Mouse (Mus musculus): Measurements from ENCODE around the gene Igf1r.

The Igf1r gene

DNA sequence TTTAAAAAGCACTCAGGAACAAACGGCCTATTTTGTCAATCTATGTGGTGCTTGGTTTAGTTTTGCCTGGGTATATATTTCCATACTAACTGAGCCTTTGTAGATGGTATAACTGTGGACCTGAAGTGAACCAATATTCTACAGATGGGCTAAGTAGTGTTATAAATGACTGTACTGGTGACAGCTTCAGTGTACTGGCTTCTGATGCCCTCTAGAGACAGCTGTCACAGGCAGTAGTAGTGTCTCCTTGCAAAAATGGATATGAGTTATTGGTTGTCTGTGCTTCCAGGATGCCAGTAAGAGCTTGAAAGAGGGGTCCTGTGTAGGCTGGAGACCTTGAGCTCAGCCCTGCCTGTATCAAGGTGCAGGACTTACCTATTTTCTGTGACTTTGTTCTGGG, 227.0 kb downstream of the Igf1r start:
- DNase-seq (ENCODE audit: low spot score), result no peak

DNA sequence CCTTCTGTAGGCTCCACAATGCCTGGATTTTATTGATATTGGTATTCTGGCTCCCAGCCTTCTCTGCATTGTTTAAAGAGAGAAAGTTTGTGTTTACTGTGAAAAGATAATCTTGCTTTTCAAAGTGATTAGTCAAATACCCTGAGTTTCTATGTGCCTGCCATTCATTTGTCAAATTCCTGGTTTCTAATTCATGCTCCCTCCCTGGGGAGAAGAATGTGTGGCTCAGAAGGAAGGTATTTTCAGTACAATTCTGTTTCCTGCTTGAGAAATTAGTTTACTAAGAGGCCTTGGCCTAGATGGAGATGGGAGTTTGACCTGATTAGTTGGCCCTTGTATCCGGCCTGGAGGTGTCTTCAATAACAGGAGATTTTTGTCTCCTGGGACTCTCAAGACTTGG, 228.5 kb downstream of the Igf1r start:
- DNase-seq (ENCODE audit: low spot score), result no peak

- no peak for DNase-seq (ENCODE audit: low spot score)
These were observed 229.4 kb downstream of the Igf1r start for GRCm38 (mm10) chr7:68182025-68182424.

- DNase-seq (ENCODE audit: low spot score), result no peak
These were observed 230.1 kb downstream of the Igf1r start for GRCm38 (mm10) chr7:68182773-68183172.

- DNase-seq (ENCODE audit: low spot score), result no peak
These were observed 230.8 kb downstream of the Igf1r start for GRCm38 (mm10) chr7:68183421-68183820.

DNA sequence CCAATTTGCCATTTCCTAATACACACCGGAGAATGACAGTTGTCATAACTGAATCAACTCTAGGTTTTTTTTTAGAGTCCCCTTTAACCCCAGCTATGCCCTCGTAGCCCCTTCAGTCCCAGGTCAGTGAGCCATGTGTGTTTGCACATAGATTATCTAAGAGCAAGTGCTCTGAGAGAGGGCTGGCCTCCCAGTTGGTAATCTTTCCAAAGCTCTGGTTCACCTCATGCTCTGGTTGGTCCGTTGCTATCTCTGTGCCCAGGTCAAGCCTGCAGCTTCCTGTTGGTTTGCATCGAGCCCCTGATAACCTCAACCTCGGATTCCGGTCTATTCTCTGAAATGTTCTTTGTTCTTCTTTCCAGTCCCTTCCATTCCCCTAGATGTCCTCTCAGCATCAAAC, 236.6 kb downstream of the Igf1r start:
- DNase-seq (ENCODE audit: low spot score), result no peak

DNA sequence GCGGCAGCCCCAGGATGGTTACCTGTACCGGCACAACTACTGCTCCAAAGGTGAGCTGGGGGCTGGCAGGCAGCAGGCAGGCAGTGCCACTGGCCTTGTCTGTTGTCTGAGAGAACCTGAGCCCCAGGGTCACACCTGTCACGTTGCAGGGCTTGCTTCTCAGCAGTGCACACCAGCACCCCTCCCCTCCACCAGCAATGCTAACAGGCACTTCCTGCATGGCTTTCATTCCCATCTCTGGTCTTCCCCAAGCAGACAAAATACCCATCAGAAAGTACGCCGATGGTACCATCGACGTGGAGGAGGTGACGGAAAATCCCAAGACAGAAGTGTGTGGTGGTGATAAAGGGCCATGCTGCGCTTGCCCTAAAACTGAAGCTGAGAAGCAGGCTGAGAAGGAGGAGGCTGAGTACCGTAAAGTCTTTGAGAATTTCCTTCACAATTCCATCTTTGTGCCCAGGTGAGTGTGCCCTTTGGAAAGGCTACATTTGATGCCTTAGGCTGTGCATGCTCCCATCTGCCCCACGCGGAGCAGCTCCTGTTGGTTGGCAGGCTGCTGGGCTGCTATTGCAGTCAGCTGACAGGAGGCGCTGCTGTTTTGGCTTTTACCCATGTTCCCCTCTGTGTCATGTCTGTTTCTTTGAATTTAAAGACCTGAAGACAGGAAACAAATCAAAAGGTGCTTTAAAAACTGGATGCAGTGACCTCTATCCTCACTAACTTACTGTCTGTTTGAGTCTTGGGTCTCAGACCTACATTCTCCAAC, 237.2 kb downstream of the Igf1r start:
- no peak for DNase-seq (ENCODE audit: low spot score)

DNA sequence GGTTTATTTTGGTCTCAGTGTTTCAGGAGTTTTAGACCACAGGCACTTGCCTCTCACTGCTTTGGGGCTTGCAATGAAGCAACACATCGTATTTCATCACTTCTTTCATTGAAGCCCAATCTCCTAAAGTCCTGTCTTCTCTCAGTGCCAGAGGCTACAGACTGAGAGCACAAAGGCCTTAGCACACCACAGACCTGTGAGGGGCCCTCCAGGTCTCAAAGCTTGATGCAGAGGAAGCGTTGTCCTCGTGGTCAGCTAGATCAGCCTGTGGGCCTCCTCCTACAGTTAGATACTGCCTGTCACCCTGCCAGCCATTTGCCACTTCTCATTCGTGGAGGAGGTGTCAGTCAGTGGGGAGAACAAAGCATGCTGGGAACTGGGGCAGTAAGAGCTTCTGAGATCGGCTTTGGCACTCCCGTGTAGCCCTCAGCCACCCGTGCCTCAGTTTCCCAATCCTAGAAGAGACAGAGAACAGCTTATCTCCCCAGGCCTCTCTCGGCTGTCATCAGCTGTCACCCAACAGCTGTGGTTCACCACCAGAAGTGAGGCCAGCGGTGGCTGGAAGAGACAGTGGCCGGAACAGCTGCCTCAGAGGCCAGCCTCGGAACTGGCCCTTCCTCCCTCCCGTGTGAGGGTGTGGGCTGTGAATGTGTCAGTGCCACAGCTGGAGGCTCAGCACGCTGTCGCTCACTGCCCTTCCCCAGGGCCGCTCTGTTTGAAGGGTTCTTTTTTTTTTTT, 241.5 kb downstream of the Igf1r start:
- DNase-seq (ENCODE audit: low spot score), result no peak

GRCm38 (mm10) chr7:68199609-68200008, 247.0 kb downstream of the Igf1r start:
- no peak for DNase-seq (ENCODE audit: low spot score)

GRCm38 (mm10) chr7:68205776-68206427, 253.3 kb downstream of the Igf1r start:
- DNase-seq (ENCODE audit: low spot score), result no peak

DNA sequence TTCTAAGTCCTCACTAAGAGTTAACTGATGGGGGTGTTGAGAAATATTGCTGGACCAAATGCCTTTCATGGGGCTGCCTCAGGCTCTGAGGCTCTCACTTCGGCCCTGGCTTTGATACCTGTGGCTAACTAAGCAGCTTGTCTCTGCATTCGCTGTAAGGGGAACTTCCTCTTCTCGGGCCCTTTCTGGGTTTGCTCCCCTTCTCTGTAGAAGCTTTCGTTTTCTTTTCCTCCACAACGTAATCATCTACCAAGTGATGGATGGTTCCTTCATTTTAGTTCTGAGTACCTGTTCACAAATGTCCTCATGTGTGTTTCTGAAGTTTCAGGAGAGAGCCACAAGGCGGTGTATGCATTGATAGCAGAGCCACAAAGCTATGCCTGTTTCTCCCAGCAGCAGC, 256.4 kb downstream of the Igf1r start:
- DNase-seq (ENCODE audit: low spot score), result no peak

GRCm38 (mm10) chr7:68210417-68210816, 257.8 kb downstream of the Igf1r start:
- no peak for DNase-seq (ENCODE audit: low spot score)

GRCm38 (mm10) chr7:68211883-68212282, 259.3 kb downstream of the Igf1r start:
- DNase-seq (ENCODE audit: low spot score), result no peak

DNA sequence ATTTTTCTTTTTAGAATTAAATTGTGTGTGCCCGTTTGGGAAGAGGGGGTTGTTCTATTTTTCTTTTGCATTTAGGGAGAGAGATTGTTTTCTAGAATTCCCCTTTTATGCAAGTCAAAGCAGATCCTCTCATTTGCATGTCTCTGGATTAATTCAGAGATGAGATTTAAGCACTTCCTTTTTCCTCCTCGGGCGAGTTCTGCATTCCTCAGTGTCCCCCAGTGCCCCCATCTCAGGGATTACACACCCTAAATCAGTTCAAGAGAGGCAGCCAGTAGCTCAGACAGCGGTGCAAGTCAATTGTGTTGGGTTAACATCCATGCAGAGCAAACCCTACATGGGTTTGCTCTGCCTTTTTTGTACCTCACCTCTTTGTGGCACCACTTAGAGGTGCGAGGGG, 261.2 kb downstream of the Igf1r start:
- no peak for DNase-seq (ENCODE audit: low spot score)

DNA sequence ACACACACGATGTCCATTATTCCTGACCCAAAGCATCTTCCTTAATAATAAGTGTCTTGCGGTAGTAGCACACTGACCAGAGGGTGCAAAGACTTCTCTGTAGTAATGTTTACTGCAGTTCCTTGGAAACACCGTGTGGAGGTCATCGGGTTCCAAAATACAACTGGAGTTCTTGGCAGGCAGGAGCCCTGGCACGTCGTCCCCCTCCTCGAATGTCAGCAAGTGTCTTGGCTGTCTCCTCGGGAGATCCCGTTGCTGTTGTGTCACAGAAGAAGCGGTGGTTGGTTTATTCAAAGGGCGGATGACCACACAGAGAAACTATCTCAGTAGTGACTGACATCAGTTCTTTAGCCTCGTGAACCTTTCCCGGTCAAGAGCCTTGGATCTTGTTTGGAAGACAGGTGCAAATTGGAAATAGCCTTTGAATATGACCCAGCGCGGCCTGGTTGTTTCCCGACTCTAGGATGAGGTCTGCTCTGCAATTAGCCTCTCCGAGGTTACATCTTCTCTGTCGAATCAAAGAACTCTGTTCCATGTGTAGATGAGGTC, 263.0 kb downstream of the Igf1r start:
- DNase-seq (ENCODE audit: low spot score), result peak; percentile 30

- no peak for DNase-seq (ENCODE audit: low spot score)
These were observed 266.3 kb downstream of the Igf1r start for GRCm38 (mm10) chr7:68218879-68219278.

DNA sequence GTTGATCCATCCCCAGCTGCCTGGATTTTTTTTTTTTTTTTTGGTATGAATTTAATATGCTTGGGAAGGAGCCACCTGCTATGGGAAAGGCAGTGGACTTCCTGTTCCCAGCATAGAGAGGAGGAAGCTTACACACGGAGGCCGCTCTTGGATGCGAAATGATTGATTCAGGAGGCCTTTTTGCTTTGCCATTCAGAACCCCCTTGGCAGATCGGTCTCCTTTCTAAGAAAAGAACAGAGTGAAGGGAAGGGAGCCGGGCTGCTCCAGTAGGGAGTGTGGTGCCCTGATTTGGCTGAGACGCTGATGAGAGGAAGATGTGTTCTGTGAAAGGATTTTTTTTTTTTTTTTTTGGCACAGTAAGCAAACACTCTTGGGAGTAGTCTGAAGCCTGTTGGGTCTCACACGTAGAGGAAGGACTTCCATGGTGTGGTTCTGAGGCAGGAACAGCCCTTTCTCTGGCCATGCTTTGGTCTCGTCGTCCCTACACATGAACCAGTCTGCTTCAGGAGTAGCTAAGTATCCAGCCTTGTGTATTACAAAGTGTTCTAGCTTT, 269.1 kb downstream of the Igf1r start:
- no peak for DNase-seq (ENCODE audit: low spot score)

DNA sequence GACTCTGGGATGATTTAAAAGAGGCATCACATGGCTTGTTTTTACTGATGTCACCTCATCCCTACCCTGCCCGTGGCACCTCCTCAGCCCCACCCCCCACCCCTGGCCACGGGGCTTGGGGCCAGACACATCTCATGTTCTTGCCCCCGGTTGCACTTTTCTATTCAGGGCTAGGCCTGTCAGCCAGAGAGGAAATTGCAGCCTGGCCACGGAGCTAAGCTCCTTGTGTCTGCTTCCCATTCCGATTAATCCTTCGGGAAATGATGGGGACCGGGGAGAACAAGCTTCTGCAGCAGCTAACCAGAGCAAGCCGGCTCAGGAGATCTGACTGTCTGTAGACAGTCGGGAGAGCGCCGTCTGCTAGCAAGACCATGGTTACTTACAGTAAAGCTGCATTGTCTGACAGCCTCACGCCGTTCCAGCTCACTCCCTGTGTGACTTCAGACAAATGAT, 270.8 kb downstream of the Igf1r start:
- peak; percentile 25 for DNase-seq (ENCODE audit: low spot score)

- no peak for DNase-seq (ENCODE audit: low spot score)
These were observed 271.4 kb downstream of the Igf1r start for GRCm38 (mm10) chr7:68224006-68224405.

GRCm38 (mm10) chr7:68225427-68226054, 272.9 kb downstream of the Igf1r start:
- no peak for DNase-seq (ENCODE audit: low spot score)

DNA sequence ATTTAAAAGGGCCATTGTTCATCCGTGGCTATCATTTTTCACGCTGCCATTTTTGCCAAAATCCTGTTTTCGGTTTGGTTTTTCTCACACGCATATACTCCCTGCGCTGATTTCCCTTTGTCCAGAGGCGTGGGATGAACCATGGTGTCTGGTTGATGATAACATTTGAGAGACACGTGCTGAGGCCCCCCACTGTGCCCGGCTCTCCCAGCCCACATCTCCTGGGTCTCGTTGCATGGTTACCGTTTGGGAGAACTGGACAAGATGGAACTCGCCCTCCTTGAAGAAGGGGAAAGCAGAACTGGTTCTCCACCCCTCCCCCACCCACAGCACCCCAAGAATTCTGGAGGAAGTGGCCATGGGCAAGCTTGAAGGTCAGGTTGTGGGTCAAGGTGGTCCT, 274.4 kb downstream of the Igf1r start:
- no peak for DNase-seq (ENCODE audit: low spot score)

DNA sequence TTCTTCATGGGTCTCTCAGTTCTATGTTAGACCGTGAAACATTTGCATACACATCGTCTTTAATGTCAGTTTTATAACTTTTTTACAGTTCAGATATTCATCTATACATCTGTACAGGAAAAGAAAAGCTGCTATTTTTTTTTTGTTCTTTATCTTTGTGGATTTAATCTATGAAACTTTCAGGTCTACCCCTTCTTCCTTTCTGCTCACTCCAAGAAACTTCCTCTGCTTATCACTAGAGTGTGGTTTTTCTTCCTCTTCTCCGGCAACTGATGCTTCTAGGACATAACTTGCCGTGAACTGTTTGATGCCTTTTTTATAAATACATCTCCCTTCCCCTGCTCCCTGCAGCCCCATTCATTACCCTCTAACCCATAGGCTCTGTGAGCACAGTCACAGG, 275.0 kb downstream of the Igf1r start:
- DNase-seq (ENCODE audit: low spot score), result no peak

Data from ovary, postnatal 36 days (tissue).